Mouse (Mus musculus) C2C12 (cell line): ENCODE measurements around the gene Cask. TPM values are rescaled to one million over a fixed set of nuclear protein-coding genes. Genes with fewer than 3 reads are reported as not detected.

ENCODE experiments used
- H3K27me3 ChIP-seq: one replicate; pipeline ENCODE4 v1.6.1; 2011; ENCODE audit not compliant: control insufficient read depth, insufficient read depth, insufficient read length
- H3K36me3 ChIP-seq: one replicate; pipeline ENCODE4 v1.6.1; 2011; ENCODE audit not compliant: control insufficient read depth, insufficient read depth
- H3K4me3 ChIP-seq: one replicate; pipeline ENCODE4 v1.5.1; 2011; ENCODE audit warnings: mild to moderate bottlenecking, control low read depth; ENCODE audit not compliant: poor library complexity, insufficient read depth, severe bottlenecking
- H3K79me2 ChIP-seq: one replicate; pipeline ENCODE4 v1.6.1; 2011; ENCODE audit not compliant: control insufficient read depth, insufficient read depth
- H3K79me3 ChIP-seq: one replicate; pipeline ENCODE4 v1.6.1; 2011; ENCODE audit warnings: low read depth, control low read depth
- H3ac ChIP-seq: one replicate; pipeline ENCODE3; 2011; ENCODE audit warnings: low read depth; ENCODE audit not compliant: control insufficient read depth, insufficient read length
- CEBPB ChIP-seq: IDR thresholded peaks from one replicate; pipeline ENCODE4 v1.6.1; 2011; ENCODE audit warnings: low read depth, mild to moderate bottlenecking, control low read depth, moderate library complexity
- CTCF ChIP-seq: IDR thresholded peaks from one replicate; pipeline ENCODE4 v1.5.1; 2011; ENCODE audit not compliant: control insufficient read depth, insufficient read depth, insufficient read length
- FOSL1 ChIP-seq: IDR thresholded peaks from one replicate; pipeline ENCODE4 v1.8.0; 2011; ENCODE audit warnings: mild to moderate bottlenecking, low read length; ENCODE audit not compliant: poor library complexity, insufficient read depth, severe bottlenecking
- MAX ChIP-seq: IDR thresholded peaks from one replicate; pipeline ENCODE4 v1.6.1; 2011; ENCODE audit warnings: mild to moderate bottlenecking, control low read depth
- MYOD1 ChIP-seq: IDR thresholded peaks from one replicate; pipeline ENCODE4 v1.6.1; 2011; ENCODE audit warnings: low read depth; ENCODE audit not compliant: control insufficient read depth, insufficient read length
- MYOG ChIP-seq: IDR thresholded peaks from one replicate; pipeline ENCODE4 v1.6.1; 2011; ENCODE audit not compliant: control insufficient read depth, insufficient read length; ENCODE audit errors: extremely low read depth
- USF1 ChIP-seq: IDR thresholded peaks from one replicate; pipeline ENCODE4 v1.6.1; 2011; ENCODE audit warnings: low read depth, mild to moderate bottlenecking, control low read depth, moderate library complexity
- polyA plus RNA-seq: library from polyadenylated mRNA; unstranded; fragments of >200 nt; fragmentation: generic; extraction: Trizol; gene quantifications from one replicate; pipeline ENCODE4 v1.2.1, GENCODE M21; 2012; ENCODE audit warnings: missing spikeins

Cask gene
- polyA plus RNA-seq, 1 experiment = 9.2 TPM

DNA sequence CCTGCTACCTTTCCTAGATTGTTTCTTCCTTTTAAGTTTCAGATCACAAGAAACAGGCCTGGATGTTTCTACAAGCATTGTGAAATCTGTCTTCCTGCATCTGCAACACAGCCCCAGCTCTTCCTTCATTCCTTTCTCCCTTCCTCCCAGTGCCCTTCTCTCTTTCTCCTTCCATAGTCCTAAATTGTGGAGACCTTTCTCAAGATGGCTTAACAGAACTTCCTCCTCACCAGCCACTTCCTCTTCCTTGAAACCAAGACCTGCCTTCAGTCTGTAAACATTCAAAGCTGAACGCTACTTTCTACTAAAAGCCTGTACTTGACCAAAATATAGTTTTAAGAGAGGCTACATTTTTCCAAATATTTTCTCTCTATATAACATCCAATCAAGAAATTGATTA is 214.8 kb downstream of the Cask start:
- no peak for TF ChIP-seq FOSL1
- Histone ChIP-seq H3K27me3 (no peaks in the 10 kb centered on the region), H3K36me3 (no peaks in the 10 kb centered on the region), H3ac (no peak overlapping the region), H3K79me2 (no peaks in the 10 kb centered on the region), H3K4me3 (no peak overlapping the region), H3K79me3 (no peaks in the 10 kb centered on the region)

DNA sequence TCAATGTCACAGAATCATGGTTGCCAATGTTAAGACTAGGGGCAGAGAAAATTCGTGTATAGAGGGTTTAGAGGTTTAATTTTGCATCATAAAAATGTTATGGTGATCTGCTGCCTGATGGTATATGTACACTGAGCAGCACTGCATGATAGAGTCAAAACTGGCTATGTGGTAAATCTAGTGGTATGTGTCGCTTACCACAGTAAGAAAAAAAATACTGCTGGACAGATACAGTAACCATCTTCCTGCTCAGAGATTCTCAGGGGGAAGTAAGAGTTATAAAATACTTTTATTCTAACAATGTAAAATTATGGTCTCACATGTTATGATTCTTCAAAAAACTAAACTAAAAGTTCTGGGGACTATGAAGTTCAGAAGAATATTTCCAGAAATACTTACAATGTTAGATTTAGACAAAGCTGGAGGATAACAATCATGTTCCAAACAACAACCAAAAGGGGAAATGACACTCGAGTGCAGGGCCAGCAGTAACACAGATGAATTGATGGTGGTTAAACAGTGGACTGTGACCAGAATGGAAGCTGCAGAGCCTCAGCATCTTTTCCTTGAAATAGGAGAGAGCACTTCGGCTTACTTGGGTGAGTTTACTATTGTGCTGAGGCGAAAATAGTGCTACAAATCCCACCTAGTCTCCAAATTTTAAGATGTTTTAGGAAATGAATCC is 219.4 kb downstream of the Cask start, which contains the start of gene Gpr34:
Gene Gpr34, plus strand, starts transcription at position 491 of the 685 bp plus-strand sequence.
- H3K79me2 ChIP-seq = no peaks in the 10 kb centered on the region
- H3K36me3 ChIP-seq = no peaks in the 10 kb centered on the region
- H3K79me3 ChIP-seq = no peaks in the 10 kb centered on the region
- TF ChIP-seq MYOD1 = no peak
- no peaks in the 10 kb centered on the region for H3K27me3 ChIP-seq
- H3K4me3 ChIP-seq = no peak within 1 kb of the TSS
- H3ac ChIP-seq = no peak within 1 kb of the TSS

DNA sequence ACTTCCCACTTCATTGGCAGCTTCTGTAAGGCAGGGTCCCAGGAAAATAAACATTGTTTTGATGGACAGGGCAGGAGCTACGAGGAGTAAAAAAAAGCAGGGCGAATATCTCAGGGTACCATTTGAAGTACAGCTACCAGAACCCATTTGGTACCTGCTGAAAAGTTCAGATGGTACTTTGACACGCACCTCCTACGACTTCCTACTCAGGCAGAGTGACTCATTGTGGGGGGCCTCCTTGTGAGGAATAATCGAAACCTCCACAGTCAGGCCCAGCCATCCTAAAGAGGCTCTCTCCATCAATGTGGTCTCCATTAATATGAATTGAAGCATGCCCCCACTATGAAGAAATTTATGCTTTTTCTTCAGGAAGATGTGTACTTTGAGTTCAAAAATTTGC is 228.5 kb downstream of the Cask start:
- Histone ChIP-seq H3K4me3 (no peak overlapping the region), H3K79me3 (no peaks in the 10 kb centered on the region), H3K27me3 (no peaks in the 10 kb centered on the region), H3ac (no peak overlapping the region), H3K79me2 (no peaks in the 10 kb centered on the region), H3K36me3 (no peaks in the 10 kb centered on the region)
- no peak for TF ChIP-seq MAX
- TF ChIP-seq CEBPB = no peak
- TF ChIP-seq MYOG = no peak
- TF ChIP-seq CTCF = no peak
- TF ChIP-seq FOSL1 = no peak
- no peak for TF ChIP-seq MYOD1
- TF ChIP-seq USF1 = no peak

DNA sequence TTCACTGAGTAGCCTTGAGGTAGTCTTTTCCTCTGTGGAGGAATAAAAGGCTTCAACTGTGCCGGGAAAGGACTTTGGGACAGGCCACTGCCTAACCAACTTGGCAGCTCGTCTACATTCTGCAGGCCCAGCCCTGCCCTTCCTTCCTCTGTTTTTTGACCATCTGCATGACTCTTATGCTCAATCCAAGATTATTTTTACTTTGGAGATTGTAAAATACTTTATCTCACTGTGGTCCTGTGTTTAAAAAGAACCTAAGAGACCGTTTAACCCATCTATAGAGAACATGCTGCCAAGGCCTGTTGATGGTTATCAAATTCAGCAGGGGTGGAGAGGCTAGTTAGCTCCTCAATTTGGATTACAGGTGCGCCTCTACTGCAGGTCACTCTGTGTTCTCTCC is 229.7 kb downstream of the Cask start:
- Histone ChIP-seq H3K36me3 (no peaks in the 10 kb centered on the region), H3K27me3 (no peaks in the 10 kb centered on the region), H3ac (no peak overlapping the region), H3K79me2 (no peaks in the 10 kb centered on the region), H3K79me3 (no peaks in the 10 kb centered on the region), H3K4me3 (no peak overlapping the region)
- TF ChIP-seq FOSL1 = no peak

DNA sequence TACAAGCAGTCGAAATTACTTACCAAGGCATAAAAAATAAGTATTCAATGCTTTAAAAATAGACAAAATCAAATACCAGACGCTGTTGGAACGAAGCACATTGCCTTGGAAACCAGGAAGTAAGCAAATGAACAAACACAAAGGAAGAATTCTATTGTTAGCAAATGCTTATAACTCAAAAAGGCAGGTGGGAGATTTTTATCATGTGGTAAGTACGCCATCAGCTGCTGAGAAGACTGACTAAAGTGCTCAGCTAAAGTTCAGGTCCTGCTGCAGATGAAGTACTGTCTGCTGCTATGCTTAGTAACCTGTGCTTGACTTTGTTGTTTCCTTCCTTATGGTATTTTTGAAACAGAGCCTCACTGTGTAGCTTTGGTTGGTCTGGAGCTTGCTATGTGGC is 232.7 kb downstream of the Cask start:
- Histone ChIP-seq H3K4me3 (no peak overlapping the region), H3K27me3 (no peaks in the 10 kb centered on the region), H3ac (no peak overlapping the region), H3K36me3 (no peaks in the 10 kb centered on the region), H3K79me3 (no peaks in the 10 kb centered on the region), H3K79me2 (no peaks in the 10 kb centered on the region)
- no peak for TF ChIP-seq CTCF
- TF ChIP-seq CEBPB = no peak
- no peak for TF ChIP-seq MAX
- no peak for TF ChIP-seq MYOD1
- TF ChIP-seq MYOG = no peak
- TF ChIP-seq USF1 = no peak
- TF ChIP-seq FOSL1 = no peak

DNA sequence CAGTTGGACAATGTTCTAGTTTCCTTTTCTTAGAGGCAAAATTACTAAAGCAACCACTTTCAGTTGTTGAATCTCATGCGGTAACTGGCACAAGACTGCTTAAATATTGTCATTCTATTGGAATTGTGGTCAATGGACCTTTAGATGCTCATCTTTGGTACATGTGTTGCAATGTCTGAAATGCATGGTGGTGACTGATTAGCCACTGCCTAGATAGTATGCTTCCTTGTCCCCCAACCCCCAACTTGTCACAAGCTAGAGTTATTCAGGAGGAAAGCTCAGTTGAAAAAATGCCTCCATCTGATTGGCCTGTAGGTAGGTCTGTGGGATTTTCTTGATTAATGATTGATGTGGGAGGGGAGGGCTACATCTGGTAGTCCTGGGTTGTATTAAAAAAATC is 233.9 kb downstream of the Cask start:
- H3K4me3 ChIP-seq = no peak overlapping the region
- no peak for TF ChIP-seq MYOG
- no peak for TF ChIP-seq USF1
- TF ChIP-seq MAX = no peak
- TF ChIP-seq CTCF = no peak
- TF ChIP-seq MYOD1 = no peak
- TF ChIP-seq FOSL1 = no peak
- no peak for TF ChIP-seq CEBPB
- no peaks in the 10 kb centered on the region for H3K79me3 ChIP-seq
- no peaks in the 10 kb centered on the region for H3K36me3 ChIP-seq
- H3K79me2 ChIP-seq = no peaks in the 10 kb centered on the region
- H3ac ChIP-seq = no peak overlapping the region
- no peaks in the 10 kb centered on the region for H3K27me3 ChIP-seq

DNA sequence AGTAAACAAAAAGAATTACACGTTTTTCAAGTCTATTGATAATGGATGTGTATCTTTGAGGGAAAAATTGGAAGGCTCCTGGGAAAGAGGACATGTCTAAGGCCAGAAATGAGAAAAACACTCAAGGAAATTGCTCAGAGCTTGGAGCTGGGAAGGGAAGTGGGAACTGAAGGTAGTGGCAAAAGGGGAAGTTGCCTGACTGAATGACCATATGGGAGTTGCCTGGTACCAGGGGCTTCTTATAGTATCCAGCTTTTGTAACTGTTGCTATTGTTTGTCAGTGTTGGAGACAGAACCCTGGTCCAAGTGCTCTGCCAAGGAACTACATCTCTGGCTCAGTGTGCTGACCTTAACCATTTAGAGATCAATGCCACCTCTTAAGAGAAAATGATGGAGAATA is 234.4 kb downstream of the Cask start:
- no peaks in the 10 kb centered on the region for H3K27me3 ChIP-seq
- no peaks in the 10 kb centered on the region for H3K36me3 ChIP-seq
- H3ac ChIP-seq = no peak overlapping the region
- no peak for TF ChIP-seq FOSL1
- TF ChIP-seq MYOG = no peak
- no peak for TF ChIP-seq CTCF
- no peak for TF ChIP-seq CEBPB
- no peak for TF ChIP-seq MAX
- TF ChIP-seq MYOD1 = no peak
- no peak for TF ChIP-seq USF1
- H3K79me3 ChIP-seq = no peaks in the 10 kb centered on the region
- no peaks in the 10 kb centered on the region for H3K79me2 ChIP-seq
- no peak overlapping the region for H3K4me3 ChIP-seq
